Mouse (Mus musculus) 3T3-L1 (cell line): ENCODE data around the gene Gm6993.

Source experiments
- DNase-seq: peaks from one replicate; pipeline ENCODE4 v3.0.0-alpha.2; 2015; ENCODE audit warnings: low read depth, low spot score

The Gm6993 gene

DNA sequence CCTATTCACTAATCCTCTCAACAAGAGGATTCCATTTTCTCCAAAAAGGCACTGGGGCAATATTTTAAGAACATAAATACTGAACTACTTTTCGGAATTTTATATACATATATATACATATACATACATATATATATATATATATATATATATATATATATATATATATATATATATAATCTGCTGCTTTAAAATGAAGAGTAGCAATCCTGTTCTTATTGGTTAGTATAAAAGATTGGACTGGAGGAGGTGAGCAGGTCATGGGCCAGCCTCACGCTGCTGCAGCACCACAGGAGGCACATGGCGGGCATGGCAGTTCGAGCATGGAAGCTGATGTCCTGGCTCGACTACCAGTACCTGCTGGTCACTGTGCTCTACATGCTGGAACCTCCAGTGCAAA lies at the start of gene Gm6993:
Gene Gm6993 (plus strand): TSS at position 301 of the 400 bp plus-strand sequence.
- DNase-seq, result no peak

DNA sequence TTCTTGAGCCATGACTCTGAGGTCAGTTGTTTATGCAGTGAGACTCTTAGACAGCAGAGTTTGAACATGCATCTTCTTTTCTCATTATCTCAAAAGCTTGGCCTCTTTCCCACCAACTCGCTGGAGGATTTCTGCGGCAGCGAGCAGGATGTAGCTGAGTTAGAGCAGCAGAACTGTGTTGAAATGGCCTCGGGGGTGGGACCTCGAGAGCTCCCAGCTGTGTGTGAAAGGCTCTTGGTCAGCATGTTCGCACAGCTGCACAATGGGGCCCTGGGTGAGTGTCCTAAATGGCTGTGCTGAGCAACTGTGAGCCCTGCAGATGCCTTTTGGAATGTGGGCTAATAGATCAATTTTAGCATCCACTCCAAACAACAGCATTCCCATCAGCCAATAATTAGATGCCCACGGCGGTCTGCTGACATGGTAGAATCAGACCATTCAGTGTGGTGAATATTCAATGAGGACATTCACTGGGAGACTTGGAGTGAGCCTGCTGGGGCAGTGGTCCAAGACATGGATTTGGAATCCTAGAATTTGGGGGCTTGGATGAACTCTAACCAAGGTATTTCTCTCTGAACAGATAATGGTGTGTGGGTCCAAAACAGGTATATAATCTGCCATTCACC lies 49.1 kb upstream of the Gm6993 start:
- peak; percentile 72 for DNase-seq

- DNase-seq, result no peak
Observed at GRCm38 (mm10) chr12:31202509-31202908, 38.1 kb upstream of the Gm6993 start.

DNA sequence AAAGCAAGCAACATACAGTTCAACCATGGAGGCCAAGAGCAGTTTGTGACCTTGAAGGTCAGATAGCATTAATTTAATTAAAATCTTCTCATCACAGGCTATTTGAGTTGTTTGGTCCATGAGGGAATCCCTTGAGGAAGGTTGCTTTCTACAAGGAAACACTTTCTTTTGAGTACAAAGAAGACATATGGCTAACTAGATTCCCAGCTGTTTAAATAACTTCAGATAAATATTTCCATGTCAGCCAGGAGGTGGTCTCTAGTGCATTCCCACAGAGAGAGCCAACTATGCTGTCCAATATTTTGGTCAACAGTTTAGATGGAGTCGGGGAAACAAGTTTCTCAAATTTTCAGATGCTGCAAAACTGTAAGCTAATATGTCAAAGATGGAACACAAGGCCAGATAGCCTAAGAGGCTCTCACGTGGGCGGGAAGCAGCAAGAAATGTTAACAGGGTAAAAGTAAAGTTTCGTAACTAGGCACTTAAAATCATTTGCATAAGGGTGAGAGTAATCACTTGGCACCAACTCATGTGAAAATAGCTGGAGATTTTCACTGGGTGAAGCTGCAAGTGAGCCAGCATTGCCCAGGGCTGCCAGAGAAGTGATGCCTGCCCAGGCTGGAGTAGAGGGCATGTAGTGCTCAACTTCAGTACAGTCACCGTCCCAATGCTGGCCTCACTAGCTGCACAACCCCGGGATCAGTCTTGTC lies 36.7 kb upstream of the Gm6993 start:
- DNase-seq, result no peak

DNA sequence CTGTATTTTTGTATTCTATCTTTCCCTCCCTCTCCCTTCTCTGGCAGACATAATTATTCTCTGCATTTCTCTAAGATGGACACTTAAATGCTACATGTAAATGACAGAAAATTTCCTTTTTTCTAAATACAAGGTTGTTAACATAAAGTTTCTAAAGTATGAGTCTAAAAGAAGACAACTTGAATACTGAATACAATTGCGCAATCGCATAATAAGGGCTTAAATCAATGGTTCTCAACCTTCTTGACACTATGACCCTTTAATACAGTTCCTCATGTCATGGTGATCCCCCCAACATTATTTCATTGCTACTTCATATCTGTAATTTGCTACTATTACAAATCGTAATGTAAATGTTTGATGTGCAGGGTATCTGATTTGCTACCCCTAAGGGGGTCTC lies 35.7 kb upstream of the Gm6993 start:
- no peak for DNase-seq

GRCm38 (mm10) chr12:31205983-31206633 lies 34.5 kb upstream of the Gm6993 start:
- DNase-seq, result no peak

GRCm38 (mm10) chr12:31208766-31209165 lies 31.8 kb upstream of the Gm6993 start:
- no peak for DNase-seq

- no peak for DNase-seq
Observed at GRCm38 (mm10) chr12:31209377-31209805, 31.2 kb upstream of the Gm6993 start.

GRCm38 (mm10) chr12:31213556-31213955 lies 27.0 kb upstream of the Gm6993 start:
- no peak for DNase-seq

GRCm38 (mm10) chr12:31215003-31215402 lies 25.6 kb upstream of the Gm6993 start:
- no peak for DNase-seq

DNA sequence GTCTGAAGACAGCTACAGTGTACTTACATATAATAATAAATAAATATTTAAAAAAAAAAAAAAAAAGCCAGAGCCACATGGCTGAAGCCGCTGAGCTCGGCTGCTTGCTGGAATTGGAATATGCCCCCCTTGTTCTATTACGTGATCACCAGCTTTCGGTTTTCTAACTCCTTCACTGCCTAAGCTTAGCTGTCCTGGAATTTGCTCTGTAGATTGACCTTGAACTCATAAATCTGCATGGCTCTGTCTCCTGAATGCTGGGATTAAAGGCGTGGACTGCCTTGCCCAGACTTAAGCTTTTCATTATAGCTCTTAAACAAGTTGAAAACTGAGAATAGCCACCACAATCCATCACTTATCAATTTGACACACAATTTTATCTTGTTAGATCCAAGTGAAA lies 23.3 kb upstream of the Gm6993 start:
- DNase-seq, result no peak

- peak; percentile 48 for DNase-seq
Observed at GRCm38 (mm10) chr12:31218774-31219173, 21.8 kb upstream of the Gm6993 start.

DNA sequence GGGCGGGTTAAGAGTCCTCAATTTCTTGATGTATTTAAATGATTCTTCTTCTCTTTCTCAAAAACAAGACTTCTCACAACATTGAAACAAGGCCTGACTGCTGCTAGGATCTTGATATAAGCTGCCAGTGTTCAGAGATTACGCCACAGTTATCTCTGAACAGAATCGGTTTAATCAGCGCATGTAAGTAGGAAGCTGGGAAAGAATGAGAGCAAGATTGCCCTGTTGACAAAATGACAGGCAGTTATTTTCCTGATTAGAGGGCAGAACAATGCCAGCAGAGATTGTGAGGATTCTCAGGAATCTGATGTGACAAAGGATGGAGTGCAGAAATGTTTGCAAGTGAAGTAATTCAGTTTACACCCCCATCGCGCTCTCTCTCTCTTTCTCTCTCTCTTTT lies 19.0 kb upstream of the Gm6993 start:
- DNase-seq, result no peak

DNA sequence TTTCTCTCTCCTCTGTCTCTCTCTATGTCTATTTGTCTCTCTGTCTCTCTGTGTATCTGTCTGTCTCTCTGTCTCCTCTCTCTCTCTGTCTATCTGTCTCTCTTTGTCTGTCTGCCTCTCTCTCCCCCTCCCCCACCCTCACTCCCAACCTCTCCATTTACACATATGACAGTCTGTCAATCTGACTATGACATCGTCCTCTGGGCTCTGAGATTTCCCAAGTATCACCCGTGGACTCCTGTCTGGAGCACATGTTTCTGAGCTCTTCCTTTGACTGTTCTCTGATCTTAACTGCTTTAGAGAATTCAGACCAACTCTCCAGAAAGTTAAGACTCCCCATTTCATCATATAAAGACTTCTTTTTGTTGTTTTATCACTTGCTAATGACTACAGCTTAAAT lies 18.3 kb upstream of the Gm6993 start:
- DNase-seq, result no peak

- no peak for DNase-seq
Observed at GRCm38 (mm10) chr12:31222741-31223140, 17.8 kb upstream of the Gm6993 start.

DNA sequence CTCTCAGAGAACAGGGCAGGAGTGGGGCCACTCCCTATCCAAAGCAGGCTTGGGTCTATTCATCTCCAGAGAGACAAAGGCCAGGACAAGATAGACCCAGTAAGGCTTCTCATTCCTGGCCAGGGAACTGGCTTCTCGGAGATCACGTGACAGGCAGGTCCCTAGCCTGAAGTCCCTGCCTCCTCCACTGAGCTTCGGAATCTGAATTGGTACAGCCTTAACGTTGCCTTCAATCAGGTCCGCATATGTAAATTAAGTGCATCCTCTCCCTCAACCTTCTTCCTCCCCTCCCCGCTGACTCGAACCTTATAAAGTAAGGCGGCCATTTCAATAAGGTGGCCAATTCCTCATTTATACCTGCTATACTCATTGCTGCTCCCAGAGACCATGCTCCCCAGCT lies 15.1 kb upstream of the Gm6993 start:
- DNase-seq, result no peak

DNA sequence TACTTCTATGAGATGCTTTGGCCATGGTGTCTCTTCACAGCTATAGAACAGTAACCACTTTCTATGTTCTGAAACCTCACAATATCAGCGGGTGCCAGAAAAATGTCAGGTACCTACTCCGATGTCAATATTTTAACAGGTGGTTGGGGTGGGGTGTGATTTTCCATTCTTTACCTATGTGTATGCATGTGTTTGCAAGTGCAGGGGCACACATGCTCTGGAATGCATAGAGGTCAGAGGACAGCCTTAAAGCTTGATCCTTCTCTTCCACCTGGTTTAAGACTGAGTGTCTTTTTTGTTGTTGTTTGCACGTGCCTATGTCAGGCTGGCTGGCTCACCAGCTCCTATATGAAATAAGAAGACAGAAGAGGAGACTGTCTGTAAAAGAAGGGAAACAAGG lies 13.4 kb upstream of the Gm6993 start:
- no peak for DNase-seq

DNA sequence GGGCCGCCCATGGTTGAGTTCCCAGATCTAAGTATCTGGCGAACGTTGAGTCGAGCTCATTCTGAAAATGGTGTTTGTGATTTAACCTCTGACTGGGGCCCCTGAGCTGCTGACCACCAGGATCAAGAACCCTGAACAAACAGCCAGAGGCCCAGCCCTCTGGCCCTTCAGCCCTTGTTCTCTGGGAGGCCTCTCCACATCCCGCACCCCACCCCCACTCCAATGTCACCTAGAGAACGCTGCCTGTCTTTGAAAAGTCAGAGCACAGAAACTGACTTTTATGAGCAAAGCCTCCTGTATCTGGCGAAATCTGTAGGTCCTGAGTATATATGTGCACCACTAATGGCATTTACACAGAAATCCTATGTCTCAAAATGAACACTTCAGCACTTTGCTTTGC lies 11.7 kb upstream of the Gm6993 start:
- DNase-seq, result no peak

DNA sequence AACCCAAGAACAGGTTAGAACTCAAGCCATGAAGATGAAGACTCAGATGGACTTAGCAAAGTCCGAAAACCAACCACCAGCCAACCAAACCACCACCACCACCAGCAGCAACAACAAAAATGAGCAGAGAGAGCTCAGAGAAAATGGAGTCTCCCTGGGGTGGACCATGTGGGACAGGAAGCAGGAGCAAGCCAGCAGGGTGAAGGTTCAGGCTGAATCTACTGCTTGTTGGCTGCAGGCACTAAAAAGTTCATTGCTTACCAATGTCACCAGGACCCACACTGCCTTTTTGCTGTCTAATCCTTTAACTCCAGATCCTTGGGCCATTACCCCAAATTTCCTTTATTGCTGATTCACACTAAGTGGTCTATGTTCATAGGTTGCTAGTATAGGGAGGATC lies 7.9 kb upstream of the Gm6993 start:
- DNase-seq, result no peak

- DNase-seq, result no peak
Observed at GRCm38 (mm10) chr12:31235018-31235417, 5.6 kb upstream of the Gm6993 start.

DNA sequence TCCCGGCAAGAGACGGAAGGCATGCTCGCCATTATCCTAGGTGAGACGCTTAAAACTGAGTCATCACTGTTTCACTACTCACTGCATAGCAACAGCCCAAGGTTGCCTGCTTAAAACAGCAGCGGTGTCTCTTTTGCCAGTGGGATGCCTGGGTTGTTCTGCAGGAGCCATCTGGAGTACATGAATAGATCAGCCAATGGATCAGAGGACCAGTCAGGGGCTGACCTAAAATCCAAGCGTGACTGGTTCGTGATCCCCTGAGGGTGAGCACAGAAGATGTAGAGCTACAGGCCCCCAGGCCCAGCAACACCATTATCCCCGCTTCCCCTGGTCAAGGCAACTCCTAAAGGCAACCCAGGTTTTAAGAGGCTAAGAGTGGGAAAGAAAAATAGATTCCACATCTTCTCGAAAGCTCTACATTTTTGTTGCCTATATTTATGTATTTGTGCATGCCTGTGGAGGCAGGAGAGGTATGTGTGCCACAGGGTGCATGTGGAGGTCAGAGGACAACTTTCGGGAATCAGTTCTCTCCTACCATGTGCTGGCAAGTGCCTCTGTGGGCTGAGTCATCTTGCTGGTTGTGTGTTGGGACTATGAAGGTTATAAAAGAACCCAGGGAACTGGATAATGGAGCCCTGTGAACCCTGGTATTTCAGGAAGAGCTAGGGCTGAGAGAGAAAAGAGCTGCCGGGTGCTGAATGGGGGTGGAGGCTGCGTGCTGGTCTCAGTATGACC lies 3.5 kb upstream of the Gm6993 start:
- DNase-seq, result peak; percentile 36

GRCm38 (mm10) chr12:31239031-31239583 lies 1.5 kb upstream of the Gm6993 start:
- no peak for DNase-seq
